Mouse (Mus musculus): Measurements from ENCODE around the gene Ndufb7.

DNA sequence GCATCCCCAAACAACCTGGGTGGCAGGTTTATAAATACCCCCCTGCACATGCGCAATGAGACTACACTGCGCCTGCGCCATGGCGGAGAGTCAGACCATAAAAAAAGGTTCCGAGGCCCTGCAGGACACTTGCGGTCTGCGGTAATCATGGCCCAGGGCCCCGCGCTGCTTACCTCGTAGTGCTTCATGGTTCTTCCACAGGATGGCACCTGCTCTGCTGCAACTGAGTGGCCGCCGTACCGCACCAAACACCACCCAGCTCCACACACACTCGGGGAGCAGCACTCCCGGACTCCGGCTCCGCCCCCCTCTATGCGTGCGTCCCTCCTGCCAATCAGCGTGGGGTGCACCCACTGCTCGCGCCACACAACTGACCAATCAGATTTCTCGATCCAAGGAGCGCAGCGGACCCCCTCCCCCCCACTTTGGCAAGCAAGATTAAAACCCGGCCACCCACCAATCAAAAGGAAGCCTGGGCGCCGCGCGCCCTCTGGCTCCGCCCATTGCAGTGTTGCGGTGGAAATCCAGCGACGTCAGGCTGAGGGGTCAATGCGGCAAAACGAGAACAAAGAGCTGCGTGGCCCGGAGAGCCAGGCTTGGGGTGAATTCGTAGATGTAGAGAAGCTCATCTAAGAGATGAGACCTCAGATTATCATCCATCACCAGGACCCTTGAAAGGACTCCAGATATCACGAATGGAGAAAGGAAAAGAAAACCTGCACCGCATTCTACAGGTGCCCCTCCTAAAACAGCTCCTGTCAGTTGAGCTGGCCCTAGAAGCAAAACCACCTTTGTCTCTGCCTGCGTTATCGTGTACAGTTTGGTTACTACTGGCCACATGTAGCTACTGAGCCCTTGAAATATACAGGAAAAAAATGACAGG lies 27.9 kb downstream of the Ndufb7 start:
- TF ChIP-seq CTCF (IDR thresholded peaks at IDR 0.05; ENCODE audit: low read depth) (no peak), EP300 (IDR thresholded peaks at IDR 0.05; ENCODE audit: low read depth) (no peak)
